Mouse (Mus musculus) heart, adult 2 months (tissue): ENCODE results near the gene Pick1. TPM values are rescaled to one million over a fixed set of nuclear protein-coding genes. Genes with fewer than 3 reads are reported as not detected.

ENCODE experiments used
- DNase-seq, 2 experiments: peaks; one replicate each; pipeline ENCODE4 v3.0.0; 2021
- H3K27ac ChIP-seq: fragments of 200-600 bp; 2 replicates; pipeline ENCODE4 v1.8.1; 2022
- H3K27me3 ChIP-seq: fragments of 200-500 bp; 2 replicates; pipeline ENCODE4 v1.6.1; 2012; ENCODE audit warnings: mild to moderate bottlenecking, low read length, inconsistent platforms, mixed read lengths; ENCODE audit not compliant: control insufficient read depth, insufficient read depth
- H3K36me3 ChIP-seq: fragments of 200-500 bp; 2 replicates; pipeline ENCODE4 v1.6.1; 2012; ENCODE audit warnings: low read length, inconsistent platforms; ENCODE audit not compliant: control insufficient read depth, insufficient read depth
- H3K4me1 ChIP-seq: fragments of 200-500 bp; 2 replicates; pipeline ENCODE4 v1.6.1; 2011; ENCODE audit warnings: low read length; ENCODE audit not compliant: control insufficient read depth, insufficient read depth
- H3K4me3 ChIP-seq: fragments of 200-600 bp; 2 replicates; pipeline ENCODE4 v1.8.1; 2022
- H3K79me2 ChIP-seq: fragments of 200-500 bp; replicated peaks from 2 replicates; pipeline ENCODE4 v1.6.1; 2012; ENCODE audit warnings: mild to moderate bottlenecking, inconsistent platforms, low read length, moderate library complexity, mixed read lengths; ENCODE audit not compliant: control insufficient read depth, insufficient read depth
- H3K9ac ChIP-seq: fragments of 200-500 bp; 2 replicates; pipeline ENCODE4 v1.6.1; 2012; ENCODE audit warnings: low read depth, mild to moderate bottlenecking, control low read depth, inconsistent platforms, low read length, mixed read lengths
- CTCF ChIP-seq: fragments of 200-600 bp; IDR thresholded peaks from 2 replicates; pipeline ENCODE4 v1.8.1; 2022; ENCODE audit warnings: antibody characterized with exemption, mild to moderate bottlenecking, moderate library complexity
- EP300 ChIP-seq: fragments of 200-500 bp; IDR thresholded peaks from 2 replicates; pipeline ENCODE4 v1.6.1; 2011; ENCODE audit warnings: low read depth, low read length, control low read depth; ENCODE audit not compliant: insufficient read depth
- POLR2A ChIP-seq: fragments of 200-500 bp; IDR thresholded peaks from 2 replicates; pipeline ENCODE4 v1.6.1; 2011; ENCODE audit warnings: mild to moderate bottlenecking, low read depth, low read length, control low read depth; ENCODE audit not compliant: insufficient read depth
- WGBS: fragments of 180-500 bp; shearing (Covaris S2); methylation state at CpG from one replicate; pipeline ENCODE4 v1.1.7; 2018; 5-methylcytosine and 5-hydroxymethylcytosine counted together
- intact Hi-C: fragments of 180-260 bp; cut with DNase I; formaldehyde crosslinking; loops from one replicate; pipeline ENCODE4 v1.15.1; 2025
- polyA plus RNA-seq: library from polyadenylated mRNA; depleted of rRNA; stranded (reverse); fragments of >200 nt; gene quantifications from 2 replicates; pipeline ENCODE4 v1.2.3, GENCODE M21; 2012; rRNA removed
- total RNA-seq, 2 experiments: library from RNA; stranded (reverse); gene quantifications; 2 replicates each; pipeline ENCODE4 v1.2.3; 2021

Pick1 gene
- total and polyA plus RNA-seq, 3 experiments = 21.3 to 27.7 (median 24.0) TPM

DNA sequence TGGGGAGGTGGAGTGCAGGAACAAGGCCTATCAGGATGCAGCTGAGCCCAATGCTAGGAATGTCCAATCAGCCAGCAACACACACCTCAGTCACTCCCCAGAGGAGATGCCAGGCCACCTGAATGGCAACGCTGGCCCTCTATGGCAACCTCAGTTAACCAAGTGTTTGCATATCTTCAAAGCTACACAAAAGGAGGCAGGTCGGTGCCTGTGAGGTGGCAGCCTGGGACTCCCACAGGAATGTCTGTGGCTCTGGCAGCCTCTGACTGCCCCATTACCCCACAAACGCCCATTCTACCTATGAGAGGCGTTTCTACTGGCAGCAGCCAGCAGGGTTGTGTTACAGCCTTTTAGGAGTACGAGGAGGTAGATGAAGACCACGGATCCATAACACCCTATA lies 69.6 kb downstream of the Pick1 start:
- 95% methylated on average over 6 of the region's 6 CpGs for WGBS
- TF ChIP-seq POLR2A (no peak), EP300 (no peak), CTCF (no peak)
- no peaks in the 10 kb centered on the region for H3K27me3 ChIP-seq
- H3K79me2 ChIP-seq = no peaks in the 10 kb centered on the region
- no peak overlapping the region for H3K4me3 ChIP-seq
- no peak overlapping the region for H3K27ac ChIP-seq
- no peak for DNase-seq
- no peaks in the 10 kb centered on the region for H3K4me1 ChIP-seq
- intact Hi-C loops = no loop called here
- no peaks in the 10 kb centered on the region for H3K36me3 ChIP-seq
- H3K9ac ChIP-seq = no peak overlapping the region

Other genes with a start within 250 kb of the Pick1 start
- 10 to 100 TPM; 73.3 to 82.4 TPM for gene H1f0, start 200.7 kb upstream of the Pick1 start, total RNA-seq
- gene H1f0, start 200.7 kb upstream of the Pick1 start, polyA plus RNA-seq = 54.2 and 66.4 TPM in 2 replicates
- not detected for gene Galr3, start 187.3 kb upstream of the Pick1 start, total RNA-seq
- gene Galr3, start 187.3 kb upstream of the Pick1 start, polyA plus RNA-seq = not detected in 2 replicates
- gene Ankrd54, start 166.3 kb upstream of the Pick1 start, total RNA-seq = 1 to 10 TPM; 5.5 to 8.5 TPM
- gene Ankrd54, start 166.3 kb upstream of the Pick1 start, polyA plus RNA-seq = 12.2 and 14.2 TPM in 2 replicates
- gene Eif3l, start 154.0 kb upstream of the Pick1 start, total RNA-seq = 10 to 100 TPM; 63.9 to 69.2 TPM
- gene Eif3l, start 154.0 kb upstream of the Pick1 start, polyA plus RNA-seq = 90.3 and 116 TPM in 2 replicates
- gene Micall1, start 120.3 kb upstream of the Pick1 start, total RNA-seq = 10 to 100 TPM; 43.0 to 45.7 TPM
- gene Micall1, start 120.3 kb upstream of the Pick1 start, polyA plus RNA-seq = 39.3 and 58.7 TPM in 2 replicates
- 100 to 1,000 TPM; 126 to 145 TPM for gene Polr2f, start 88.2 kb upstream of the Pick1 start, total RNA-seq
- gene Polr2f, start 88.2 kb upstream of the Pick1 start, polyA plus RNA-seq = 48.6 and 50.9 TPM in 2 replicates
- 1 to 10 TPM; 1.8 to 2.6 TPM for gene 1700088E04Rik, start 87.9 kb upstream of the Pick1 start, total RNA-seq
- gene 1700088E04Rik, start 87.9 kb upstream of the Pick1 start, polyA plus RNA-seq = 2.8 and 3.8 TPM in 2 replicates
- 1 to 10 TPM; 1.1 to 1.3 TPM for gene Sox10, start 63.9 kb upstream of the Pick1 start, total RNA-seq
- 4.5 and 4.9 TPM in 2 replicates for gene Sox10, start 63.9 kb upstream of the Pick1 start, polyA plus RNA-seq
- gene Gm49486, start 218 bp downstream of the Pick1 start, total RNA-seq = 1 to 10 TPM in 1 of 2 experiments, under 1 TPM in 1; 0.61 to 1.4 TPM
- 0.39 and 0.59 TPM in 2 replicates for gene Gm49486, start 218 bp downstream of the Pick1 start, polyA plus RNA-seq
- under 1 TPM; 0.16 to 0.39 TPM for gene Slc16a8, start 25.6 kb downstream of the Pick1 start, total RNA-seq
- gene Slc16a8, start 25.6 kb downstream of the Pick1 start, polyA plus RNA-seq = 0.12 and 0.57 TPM in 2 replicates
- gene Baiap2l2, start 56.4 kb downstream of the Pick1 start, total RNA-seq = under 1 TPM; 0.78 to 0.84 TPM
- gene Baiap2l2, start 56.4 kb downstream of the Pick1 start, polyA plus RNA-seq = 0.70 and 2.9 TPM in 2 replicates
- 10 to 100 TPM; 10.7 to 11.0 TPM for gene Pla2g6, start 99.2 kb downstream of the Pick1 start, total RNA-seq
- gene Pla2g6, start 99.2 kb downstream of the Pick1 start, polyA plus RNA-seq = 11.7 and 14.0 TPM in 2 replicates
- 10 to 100 TPM in 1 of 2 experiments, 1 to 10 TPM in 1; 9.3 to 13.7 TPM for gene Maff, start 117.4 kb downstream of the Pick1 start, total RNA-seq
- gene Maff, start 117.4 kb downstream of the Pick1 start, polyA plus RNA-seq = 3.4 and 4.3 TPM in 2 replicates
- gene Tmem184b, start 174.4 kb downstream of the Pick1 start, total RNA-seq = 10 to 100 TPM; 38.7 to 42.9 TPM
- gene Tmem184b, start 174.4 kb downstream of the Pick1 start, polyA plus RNA-seq = 83.1 and 84.2 TPM in 2 replicates
- 10 to 100 TPM; 46.5 to 48.3 TPM for gene Csnk1e, start 226.4 kb downstream of the Pick1 start, total RNA-seq
- gene Csnk1e, start 226.4 kb downstream of the Pick1 start, polyA plus RNA-seq = 62.6 and 63.6 TPM in 2 replicates